Mouse (Mus musculus): ENCODE data around the gene Hnrnpd.

- TF ChIP-seq CTCF (IDR thresholded peaks at IDR 0.05; ENCODE audit: low read depth, low read length) (no peak), TAL1 (conservative IDR thresholded peaks at IDR 0.05; ENCODE audit: low read depth, low read length) (no peak)
Measured at GRCm38 (mm10) chr5:99941273-99941672, 37.5 kb downstream of the Hnrnpd start.

Data from G1E (cell line).